Mouse (Mus musculus) kidney, embryonic 14.5 days (tissue): ENCODE measurements around the gene Slfn9. TPM values are rescaled to one million over a fixed set of nuclear protein-coding genes. Genes with fewer than 3 reads are reported as not detected.
"Not testable (repeated sequence)": the region's sequence is repeated elsewhere in the genome, so short reads cannot be mapped to it uniquely, and the experiment has no call there.

ENCODE experiments used
- ATAC-seq: fragments of 200-750 bp; cut with Nextera tagmentation; 2 replicates; pipeline ENCODE4 v1.8.0; 2017; ENCODE audit warnings: moderate number of reproducible peaks, mild to moderate bottlenecking, moderate TSS enrichment, moderate library complexity; ENCODE audit not compliant: low FRiP score, low TSS enrichment
- H3K27ac ChIP-seq: fragments of 300-500 bp; sonication (generic); 2 replicates; pipeline ENCODE4 v1.5.1; 2014; ENCODE audit warnings: low read depth, mild to moderate bottlenecking, low read length, moderate library complexity, mixed read lengths
- H3K27me3 ChIP-seq: fragments of 300-500 bp; sonication (generic); 2 replicates; pipeline ENCODE4 v1.6.1; 2014; ENCODE audit warnings: mild to moderate bottlenecking, low read length; ENCODE audit not compliant: control insufficient read depth, insufficient read depth
- H3K36me3 ChIP-seq: fragments of 300-500 bp; sonication (generic); 2 replicates; pipeline ENCODE4 v1.6.1; 2014; ENCODE audit warnings: low read length, mixed read lengths; ENCODE audit not compliant: control insufficient read depth, insufficient read depth
- H3K4me1 ChIP-seq: fragments of 300-500 bp; sonication (generic); 2 replicates; pipeline ENCODE4 v1.6.1; 2014; ENCODE audit warnings: low read length, mixed read lengths; ENCODE audit not compliant: control insufficient read depth, insufficient read depth
- H3K4me2 ChIP-seq: fragments of 300-500 bp; sonication (generic); replicated peaks from 2 replicates; pipeline ENCODE4 v1.6.1; 2014; ENCODE audit warnings: low read depth, mild to moderate bottlenecking, low read length
- H3K4me3 ChIP-seq: fragments of 300-500 bp; sonication (generic); 2 replicates; pipeline ENCODE4 v1.5.1; 2014; ENCODE audit warnings: mild to moderate bottlenecking, low read length
- H3K9ac ChIP-seq: fragments of 300-500 bp; sonication (generic); 2 replicates; pipeline ENCODE4 v1.6.1; 2014; ENCODE audit warnings: low read depth, mild to moderate bottlenecking, low read length, moderate library complexity
- H3K9me3 ChIP-seq: fragments of 300-500 bp; sonication (generic); 2 replicates; pipeline ENCODE4 v1.6.1; 2016; ENCODE audit warnings: low read length; ENCODE audit not compliant: control insufficient read depth
- WGBS: fragments of 180-500 bp; shearing (Covaris S2); extraction: QIAGEN DNeasy Blood & Tissue Kit; methylation state at CpG from one replicate; pipeline ENCODE4 v1.1.7; 2014; 5-methylcytosine and 5-hydroxymethylcytosine counted together
- microRNA-seq: library from miRNA; unstranded; fragments of <30 nt; microRNA quantifications from one replicate; pipeline ENCODE4, GENCODE M21; 2016
- polyA plus RNA-seq: library from polyadenylated mRNA; unstranded; fragments of >200 nt; fragmentation: Nextera tagmentation; extraction: Ambion mirVana; gene quantifications from 2 replicates; pipeline ENCODE4 v1.2.1, GENCODE M21; 2014

Gene Slfn9
- polyA plus RNA-seq, 1 experiment from 2014 or later = 18.6 TPM

GRCm38 (mm10) chr11:82930391-82930955 lies 61.2 kb downstream of the Slfn9 start:
- H3K9me3 ChIP-seq, ATAC-seq, H3K4me1 ChIP-seq, H3K27ac ChIP-seq, H3K36me3 ChIP-seq: not testable (repeated sequence)
- Histone ChIP-seq H3K4me2 (peak overlapping the region; percentile 87), H3K9ac (peak overlapping the region; percentile 52; the same call in 1 of the 2 replicates), H3K4me3 (peak overlapping the region; percentile 51), H3K27me3 (peaks cover 44% of the 10 kb centered on the region)
- WGBS = 1% methylated on average over 71 of the region's 85 CpGs

GRCm38 (mm10) chr11:82929633-82929950 lies 62.0 kb downstream of the Slfn9 start:
- peaks cover 38% of the 10 kb centered on the region for H3K27me3 ChIP-seq
- H3K4me3 ChIP-seq = no peak overlapping the region
- H3K4me1 ChIP-seq = 0 out of 2 replicates have a peak, but pooled peaks cover 5% of the 10 kb centered on the region
- no peak overlapping the region for H3K27ac ChIP-seq
- no peak overlapping the region for H3K9ac ChIP-seq
- no peak overlapping the region for H3K4me2 ChIP-seq
- 50% methylated on average over 3 of the region's 3 CpGs for WGBS
- H3K9me3 ChIP-seq = no peaks in the 10 kb centered on the region
- no peak for ATAC-seq
- no peaks in the 10 kb centered on the region for H3K36me3 ChIP-seq

GRCm38 (mm10) chr11:82928897-82929632 lies 62.6 kb downstream of the Slfn9 start:
- 0 out of 2 replicates have a peak, but pooled peaks cover 5% of the 10 kb centered on the region for H3K4me1 ChIP-seq
- ATAC-seq = peak; percentile 52; the same call in 1 of the 2 replicates
- H3K9ac ChIP-seq = no peak overlapping the region
- H3K9me3 ChIP-seq = no peaks in the 10 kb centered on the region
- H3K4me2 ChIP-seq = no peak overlapping the region
- no peaks in the 10 kb centered on the region for H3K36me3 ChIP-seq
- H3K27me3 ChIP-seq = peaks cover 34% of the 10 kb centered on the region
- WGBS = 36% methylated on average over 20 of the region's 20 CpGs
- H3K27ac ChIP-seq = no peak overlapping the region
- no peak overlapping the region for H3K4me3 ChIP-seq

Small RNA genes lying within 50 kb of the gene (microRNA-seq; reads per million reads assigned to microRNA genes)
- gene Gm27598 = not detected
- not detected for gene Mir7679

Other genes starting within 250 kb of the Slfn9 start
- 0.21 and 0.31 TPM in 2 replicates for gene Cct6b, start 227.5 kb downstream of the Slfn9 start, polyA plus RNA-seq
- 33.6 and 38.3 TPM in 2 replicates for gene Zfp830, start 227.5 kb downstream of the Slfn9 start, polyA plus RNA-seq
- gene Lig3, start 210.7 kb downstream of the Slfn9 start, polyA plus RNA-seq = 21.9 and 40.4 TPM in 2 replicates
- 13.1 and 23.5 TPM in 2 replicates for gene Rffl, start 120.6 kb downstream of the Slfn9 start, polyA plus RNA-seq
- gene Rad51d, start 101.2 kb downstream of the Slfn9 start, polyA plus RNA-seq = 8.8 and 11.5 TPM in 2 replicates
- gene Fndc8, start 99.7 kb downstream of the Slfn9 start, polyA plus RNA-seq = 0.19 and 0.23 TPM in 2 replicates
- 32.2 and 33.7 TPM in 2 replicates for gene Nle1, start 83.4 kb downstream of the Slfn9 start, polyA plus RNA-seq
- gene Unc45b, start 81.3 kb downstream of the Slfn9 start, polyA plus RNA-seq = 2.4 and 2.5 TPM in 2 replicates
- 6.0 and 8.0 TPM in 2 replicates for gene Slfn5, start 40.5 kb downstream of the Slfn9 start, polyA plus RNA-seq
- 0.17 and 0.41 TPM in 2 replicates for gene Slfn8, start 29.0 kb upstream of the Slfn9 start, polyA plus RNA-seq
- 3.3 and 3.8 TPM in 2 replicates for gene Slfn2, start 73.3 kb upstream of the Slfn9 start, polyA plus RNA-seq
- 0.22 TPM in 1 of 2 replicates, not detected in the other for gene Slfn1, start 125.0 kb upstream of the Slfn9 start, polyA plus RNA-seq
- 0.07 TPM in 1 of 2 replicates, not detected in the other for gene Slfn4, start 183.4 kb upstream of the Slfn9 start, polyA plus RNA-seq
- gene Slfn3, start 199.5 kb upstream of the Slfn9 start, polyA plus RNA-seq = 1.4 and 2.6 TPM in 2 replicates